Mouse (Mus musculus) small intestine, adult 2 months (tissue): ENCODE results near the gene Alpk3.

ENCODE experiments used
- CTCF ChIP-seq: fragments of 200-500 bp; IDR thresholded peaks from 2 replicates; pipeline ENCODE4 v1.5.1; 2012; ENCODE audit warnings: low read depth, mild to moderate bottlenecking, control low read depth, inconsistent platforms, low read length, moderate library complexity, mixed read lengths; ENCODE audit not compliant: insufficient replicate concordance, insufficient read length; ENCODE audit errors: extremely low read depth
- POLR2A ChIP-seq: fragments of 200-500 bp; IDR thresholded peaks from 2 replicates; pipeline ENCODE4 v1.6.1; 2012; ENCODE audit warnings: low read depth, mild to moderate bottlenecking, control low read depth, inconsistent platforms, low read length, moderate library complexity

GRCm38 (mm10) chr7:81114555-81114954 is 57.2 kb downstream of the Alpk3 start, which contains the start of gene Slc28a1:
- TF ChIP-seq CTCF (no peak), POLR2A (peak; percentile 49; the same call in 1 of the 2 replicates)
